Mouse (Mus musculus) heart, embryonic 14.5 days (tissue): ENCODE measurements around the gene Plpp4. TPM values are rescaled to one million over a fixed set of nuclear protein-coding genes. Genes with fewer than 3 reads are reported as not detected.

ENCODE experiments used
- ATAC-seq: fragments of 200-750 bp; cut with Nextera tagmentation; 2 replicates; pipeline ENCODE4 v1.8.0; 2017; ENCODE audit warnings: low read depth, moderate TSS enrichment; ENCODE audit not compliant: insufficient number of reproducible peaks, insufficient read depth, low FRiP score
- H3K27ac ChIP-seq, 2 experiments: fragments of 200-500 bp in 1 of 2; fragments of 300-500 bp in 1 of 2; sonication (generic) in 1 of 2; replicated peaks in 1 of 2; 2 replicates each; pipeline ENCODE4 v1.5.1; 2012 to 2014; ENCODE audit warnings: low read depth in 2 of 2, low read length in 2 of 2, control low read depth in 1 of 2, mild to moderate bottlenecking in 1 of 2, mixed read lengths in 1 of 2; ENCODE audit not compliant: control insufficient read depth in 1 of 2, insufficient read depth in 1 of 2
- H3K27me3 ChIP-seq: fragments of 300-500 bp; sonication (generic); 2 replicates; pipeline ENCODE4 v1.6.1; 2014; ENCODE audit warnings: mild to moderate bottlenecking, low read length, control low read depth; ENCODE audit not compliant: control insufficient read depth, insufficient read depth
- H3K36me3 ChIP-seq: fragments of 300-500 bp; sonication (generic); 2 replicates; pipeline ENCODE4 v1.6.1; 2014; ENCODE audit warnings: mild to moderate bottlenecking, control low read depth, low read length, mixed read lengths; ENCODE audit not compliant: control insufficient read depth, insufficient read depth
- H3K4me1 ChIP-seq, 2 experiments: fragments of 200-500 bp in 1 of 2; fragments of 300-500 bp in 1 of 2; sonication (generic) in 1 of 2; 2 replicates each; pipeline ENCODE4 v1.6.1; 2012 to 2014; ENCODE audit warnings: low read length in 2 of 2, control low read depth in 1 of 2, mixed read lengths in 1 of 2; ENCODE audit not compliant: control insufficient read depth in 2 of 2, insufficient read depth in 2 of 2
- H3K4me2 ChIP-seq: fragments of 300-500 bp; sonication (generic); 2 replicates; pipeline ENCODE4 v1.6.1; 2014; ENCODE audit warnings: mild to moderate bottlenecking, low read length
- H3K4me3 ChIP-seq, 2 experiments: fragments of 200-500 bp in 1 of 2; fragments of 300-500 bp in 1 of 2; sonication (generic) in 1 of 2; 2 replicates each; pipeline ENCODE4 v1.5.1; 2012 to 2014; ENCODE audit warnings: low read length in 2 of 2, mild to moderate bottlenecking in 2 of 2, control low read depth in 1 of 2, low read depth in 1 of 2, moderate library complexity in 1 of 2; ENCODE audit not compliant: control insufficient read depth in 1 of 2, insufficient read depth in 1 of 2
- H3K9ac ChIP-seq: fragments of 300-500 bp; sonication (generic); 2 replicates; pipeline ENCODE4 v1.6.1; 2014; ENCODE audit warnings: mild to moderate bottlenecking, low read length
- H3K9me3 ChIP-seq: fragments of 300-500 bp; sonication (generic); 2 replicates; pipeline ENCODE4 v1.6.1; 2016; ENCODE audit warnings: low read length, control low read depth; ENCODE audit not compliant: control insufficient read depth
- WGBS: fragments of 180-500 bp; shearing (Covaris S2); extraction: QIAGEN DNeasy Blood & Tissue Kit; methylation state at CpG from one replicate; pipeline ENCODE4 v1.1.7; 2014; 5-methylcytosine and 5-hydroxymethylcytosine counted together
- polyA plus RNA-seq: library from polyadenylated mRNA; unstranded; fragments of >200 nt; fragmentation: Nextera tagmentation; extraction: Ambion mirVana; gene quantifications from 2 replicates; pipeline ENCODE4 v1.2.1, GENCODE M21; 2014

Gene Plpp4
- polyA plus RNA-seq, 1 experiment from 2014 or later = 0.69 TPM

- 0 out of 2 replicates have a peak, but pooled peaks cover 3% of the 10 kb centered on the region for H3K9me3 ChIP-seq
- no peak overlapping the region for H3K4me3 ChIP-seq
- no peaks in the 10 kb centered on the region for H3K4me1 ChIP-seq
- H3K9ac ChIP-seq = no peak overlapping the region
- H3K36me3 ChIP-seq = no peaks in the 10 kb centered on the region
- no peak for ATAC-seq
- H3K27me3 ChIP-seq = no peaks in the 10 kb centered on the region
- 66% methylated on average over 4 of the region's 4 CpGs for WGBS
- H3K4me2 ChIP-seq = no peak overlapping the region
- H3K27ac ChIP-seq = no peak overlapping the region
These were observed 158.3 kb downstream of the Plpp4 start for GRCm38 (mm10) chr7:129415179-129415578.

GRCm38 (mm10) chr7:129421181-129421580 is 164.3 kb downstream of the Plpp4 start:
- H3K4me1 ChIP-seq = no peaks in the 10 kb centered on the region
- no peak overlapping the region for H3K9ac ChIP-seq
- ATAC-seq = no peak
- no peaks in the 10 kb centered on the region for H3K27me3 ChIP-seq
- H3K4me3 ChIP-seq = no peak overlapping the region
- H3K27ac ChIP-seq = no peak overlapping the region
- H3K4me2 ChIP-seq = no peak overlapping the region
- no peaks in the 10 kb centered on the region for H3K9me3 ChIP-seq
- WGBS = 27% methylated on average over 1 of the region's 1 CpGs
- H3K36me3 ChIP-seq = no peaks in the 10 kb centered on the region

- Histone ChIP-seq H3K4me3 (no peak overlapping the region), H3K4me1 (no peaks in the 10 kb centered on the region), H3K9me3 (no peaks in the 10 kb centered on the region), H3K27ac (no peak overlapping the region), H3K36me3 (no peaks in the 10 kb centered on the region), H3K9ac (no peak overlapping the region), H3K27me3 (no peaks in the 10 kb centered on the region), H3K4me2 (no peak overlapping the region)
- no peak for ATAC-seq
- WGBS = 14% methylated on average over 2 of the region's 2 CpGs
These were observed 168.7 kb downstream of the Plpp4 start for GRCm38 (mm10) chr7:129425554-129425953.

GRCm38 (mm10) chr7:129428794-129429193 is 172.0 kb downstream of the Plpp4 start:
- Histone ChIP-seq H3K4me3 (no peak overlapping the region), H3K36me3 (no peaks in the 10 kb centered on the region), H3K4me1 (no peaks in the 10 kb centered on the region), H3K9me3 (no peaks in the 10 kb centered on the region), H3K4me2 (no peak overlapping the region), H3K27ac (no peak overlapping the region), H3K27me3 (no peaks in the 10 kb centered on the region), H3K9ac (no peak overlapping the region)
- 43% methylated on average over 4 of the region's 4 CpGs for WGBS
- no peak for ATAC-seq

GRCm38 (mm10) chr7:129429903-129430302 is 173.1 kb downstream of the Plpp4 start:
- no peak overlapping the region for H3K27ac ChIP-seq
- ATAC-seq = no peak
- H3K27me3 ChIP-seq = no peaks in the 10 kb centered on the region
- no peak overlapping the region for H3K4me2 ChIP-seq
- no peaks in the 10 kb centered on the region for H3K9me3 ChIP-seq
- no peak overlapping the region for H3K4me3 ChIP-seq
- H3K4me1 ChIP-seq = no peaks in the 10 kb centered on the region
- WGBS = 73% methylated on average over 3 of the region's 3 CpGs
- no peak overlapping the region for H3K9ac ChIP-seq
- no peaks in the 10 kb centered on the region for H3K36me3 ChIP-seq
